Mouse (Mus musculus) erythroid progenitor cell, adult 5-6 weeks (primary cell): ENCODE measurements around the gene Tbrg1. TPM values are rescaled to one million over a fixed set of nuclear protein-coding genes. Genes with fewer than 3 reads are reported as not detected.

Source experiments
- ATAC-seq: replicated peaks from 2 replicates; pipeline ENCODE4 v1.8.0; 2016; ENCODE audit warnings: moderate number of reproducible peaks, mild to moderate bottlenecking, moderate TSS enrichment, inconsistent platforms; ENCODE audit not compliant: poor library complexity, low FRiP score, severe bottlenecking
- total RNA-seq, 2 experiments: library from RNA; stranded (forward) in 1 of 2; stranded (reverse) in 1 of 2; fragments of 150-400 nt in 1 of 2; fragments of 186-747, 209-891 nt in 1 of 2; gene quantifications; 2 replicates each; pipeline versions ENCODE4 v1.2.3 to v1.2.4; 2015 to 2017; ENCODE audit warnings: low replicate concordance in 2 of 2

The Tbrg1 gene
- total RNA-seq, 2 experiments from 2014 or later: 25.8 to 30.6 TPM

GRCm38 (mm10) chr9:37634269-37634668 lies 22.8 kb downstream of the Tbrg1 start:
- ATAC-seq: no peak

GRCm38 (mm10) chr9:37632305-37632704 lies 24.8 kb downstream of the Tbrg1 start:
- no peak for ATAC-seq

- ATAC-seq: no peak
These were observed 27.2 kb downstream of the Tbrg1 start for GRCm38 (mm10) chr9:37629941-37630340.

GRCm38 (mm10) chr9:37628581-37628980 lies 28.5 kb downstream of the Tbrg1 start:
- ATAC-seq: no peak

GRCm38 (mm10) chr9:37627263-37627662 lies 29.8 kb downstream of the Tbrg1 start:
- ATAC-seq: no peak

GRCm38 (mm10) chr9:37626103-37626567 lies 31.0 kb downstream of the Tbrg1 start:
- ATAC-seq: no peak

- no peak for ATAC-seq
These were observed 31.5 kb downstream of the Tbrg1 start for GRCm38 (mm10) chr9:37625641-37626040.

- no peak for ATAC-seq
These were observed 32.0 kb downstream of the Tbrg1 start for GRCm38 (mm10) chr9:37625129-37625528.

GRCm38 (mm10) chr9:37624502-37624901 lies 32.6 kb downstream of the Tbrg1 start:
- ATAC-seq: no peak

GRCm38 (mm10) chr9:37623981-37624380 lies 33.1 kb downstream of the Tbrg1 start:
- ATAC-seq: no peak

- ATAC-seq: no peak
These were observed 35.8 kb downstream of the Tbrg1 start for GRCm38 (mm10) chr9:37621290-37621689.

GRCm38 (mm10) chr9:37616770-37617169 lies 40.3 kb downstream of the Tbrg1 start:
- no peak for ATAC-seq

GRCm38 (mm10) chr9:37615220-37615619 lies 41.9 kb downstream of the Tbrg1 start:
- ATAC-seq: no peak

GRCm38 (mm10) chr9:37614316-37614715 lies 42.8 kb downstream of the Tbrg1 start:
- no peak for ATAC-seq

- peak; percentile 22; the same call in 1 of the 2 replicates for ATAC-seq
These were observed 43.2 kb downstream of the Tbrg1 start for GRCm38 (mm10) chr9:37613911-37614280.

GRCm38 (mm10) chr9:37613182-37613910 lies 43.8 kb downstream of the Tbrg1 start, which contains the start of gene Spa17:
TSS of gene Spa17 (minus strand) at chr9:37613722.
- peak; percentile 95 for ATAC-seq

GRCm38 (mm10) chr9:37609558-37609957 lies 47.6 kb downstream of the Tbrg1 start:
- ATAC-seq: no peak

GRCm38 (mm10) chr9:37605089-37605488 lies 52.0 kb downstream of the Tbrg1 start:
- no peak for ATAC-seq

- peak; percentile 71 for ATAC-seq
These were observed 56.4 kb downstream of the Tbrg1 start for GRCm38 (mm10) chr9:37600538-37601205.
